Mouse (Mus musculus) lung, postnatal 0 days (tissue): Measurements from ENCODE around the gene Hs3st1.

Experiments used
- CTCF ChIP-seq: IDR thresholded peaks from 2 replicates; pipeline ENCODE4 v1.5.1; 2016; ENCODE audit warnings: antibody characterized with exemption, mild to moderate bottlenecking
- EP300 ChIP-seq: IDR thresholded peaks from 2 replicates; pipeline ENCODE4 v1.6.1; 2016; ENCODE audit warnings: antibody characterized with exemption, mild to moderate bottlenecking, control low read depth

GRCm38 (mm10) chr5:39620206-39620866 lies 134.9 kb downstream of the Hs3st1 start:
- no peak for TF ChIP-seq CTCF
- no peak for TF ChIP-seq EP300
